Mouse (Mus musculus) MEL (cell line): ENCODE results near the gene Dnm1l. TPM values are rescaled to one million over a fixed set of nuclear protein-coding genes. Genes with fewer than 3 reads are reported as not detected.

Experiments
- DNase-seq: peaks from one replicate; pipeline ENCODE4 v3.0.0; 2011; ENCODE audit warnings: low read depth, low spot score
- H3K27ac ChIP-seq: 2 replicates; pipeline ENCODE4 v1.5.1; 2012; ENCODE audit warnings: low read depth, mild to moderate bottlenecking, control low read depth, low read length, moderate library complexity; ENCODE audit not compliant: control insufficient read depth
- H3K27me3 ChIP-seq, 2 experiments: fragments of 150-350 bp in 1 of 2; sonication (generic) in 1 of 2; 2 replicates each; pipeline ENCODE4 v1.6.1; 2012; ENCODE audit warnings: low read length in 2 of 2, mild to moderate bottlenecking in 2 of 2, improper control_type of control experiment in 1 of 2, moderate library complexity in 1 of 2; ENCODE audit not compliant: insufficient read depth in 2 of 2, control insufficient read depth in 1 of 2
- H3K36me3 ChIP-seq, 2 experiments: 2 replicates each; pipeline ENCODE4 v1.6.1; 2012 to 2014; ENCODE audit warnings: low read length in 2 of 2, improper control_type of control experiment in 1 of 2, inconsistent platforms in 1 of 2, mild to moderate bottlenecking in 1 of 2; ENCODE audit not compliant: insufficient read depth in 2 of 2, control insufficient read depth in 1 of 2
- H3K4me1 ChIP-seq, 2 experiments: fragments of 150-350 bp in 1 of 2; sonication (generic) in 1 of 2; 2 replicates each; pipeline ENCODE4 v1.6.1; 2012; ENCODE audit warnings: low read length in 2 of 2, improper control_type of control experiment in 1 of 2, mild to moderate bottlenecking in 1 of 2; ENCODE audit not compliant: insufficient read depth in 2 of 2, control insufficient read depth in 1 of 2
- H3K4me3 ChIP-seq, 2 experiments: fragments of 150-350 bp in 1 of 2; sonication (generic) in 1 of 2; 2 replicates each; pipeline ENCODE4 v1.5.1; 2012; ENCODE audit warnings: low read depth in 2 of 2, low read length in 2 of 2, mild to moderate bottlenecking in 2 of 2, moderate library complexity in 2 of 2, control low read depth in 1 of 2, improper control_type of control experiment in 1 of 2; ENCODE audit not compliant: control insufficient read depth in 1 of 2, insufficient read depth in 1 of 2
- H3K79me2 ChIP-seq: 2 replicates; pipeline ENCODE4 v1.6.1; 2012; ENCODE audit warnings: mild to moderate bottlenecking, low read length, moderate library complexity; ENCODE audit not compliant: control insufficient read depth, poor library complexity, insufficient read depth
- H3K9ac ChIP-seq: 2 replicates; pipeline ENCODE4 v1.6.1; 2012; ENCODE audit warnings: low read depth, mild to moderate bottlenecking, control low read depth, low read length, moderate library complexity; ENCODE audit not compliant: control insufficient read depth, poor library complexity, severe bottlenecking
- H3K9me3 ChIP-seq: fragments of 150-350 bp; sonication (generic); replicated peaks from 2 replicates; pipeline ENCODE4 v1.6.1; 2012; ENCODE audit warnings: mild to moderate bottlenecking, low read length, improper control_type of control experiment, moderate library complexity; ENCODE audit not compliant: insufficient read depth
- CHD1 ChIP-seq: IDR thresholded peaks from 2 replicates; pipeline ENCODE4 v1.6.1; 2012; ENCODE audit warnings: low read depth, mild to moderate bottlenecking, inconsistent platforms, low read length, improper control_type of control experiment
- CHD2 ChIP-seq: IDR thresholded peaks from 2 replicates; pipeline ENCODE4 v1.6.1; 2011; ENCODE audit warnings: low read length, improper control_type of control experiment
- ELF1 ChIP-seq: IDR thresholded peaks from 2 replicates; pipeline ENCODE4 v1.6.1; 2014; ENCODE audit warnings: low read depth, mild to moderate bottlenecking, inconsistent platforms, low read length, improper control_type of control experiment, moderate library complexity
- EP300 ChIP-seq, 2 experiments: IDR thresholded peaks; 2 replicates each; pipeline ENCODE4 v1.6.1; 2011; ENCODE audit warnings: improper control_type of control experiment in 2 of 2, low read length in 2 of 2, low read depth in 1 of 2, mild to moderate bottlenecking in 1 of 2
- HCFC1 ChIP-seq: IDR thresholded peaks from 2 replicates; pipeline ENCODE4 v1.6.1; 2012; ENCODE audit warnings: low read depth, mild to moderate bottlenecking, inconsistent platforms, low read length, improper control_type of control experiment, moderate library complexity
- KAT2A ChIP-seq: conservative IDR thresholded peaks from 2 replicates; pipeline ENCODE4 v1.6.1; 2012; ENCODE audit warnings: low read depth, low read length, improper control_type of control experiment, inconsistent platforms
- MEF2A ChIP-seq: IDR thresholded peaks from 2 replicates; pipeline ENCODE4 v1.6.1; 2014; ENCODE audit warnings: low read depth, mild to moderate bottlenecking, inconsistent platforms, low read length, improper control_type of control experiment; ENCODE audit not compliant: poor library complexity, insufficient replicate concordance, severe bottlenecking; ENCODE audit errors: extremely low read depth
- MXI1 ChIP-seq: IDR thresholded peaks from 2 replicates; pipeline ENCODE4 v1.6.1; 2011; ENCODE audit warnings: mild to moderate bottlenecking, low read depth, low read length, improper control_type of control experiment
- MYB ChIP-seq: IDR thresholded peaks from 2 replicates; pipeline ENCODE4 v1.6.1; 2011; ENCODE audit warnings: mild to moderate bottlenecking, low read depth, low read length, improper control_type of control experiment
- POLR2AphosphoS2 ChIP-seq: IDR thresholded peaks from 2 replicates; pipeline ENCODE4 v1.6.1; 2011; ENCODE audit warnings: low read length, improper control_type of control experiment
- POLR2AphosphoS5 ChIP-seq: IDR thresholded peaks from 2 replicates; pipeline ENCODE4 v1.6.1; 2012; ENCODE audit warnings: low read depth, borderline replicate concordance, mild to moderate bottlenecking, inconsistent platforms, low read length, moderate library complexity, mixed read lengths
- RAD21 ChIP-seq: IDR thresholded peaks from 2 replicates; pipeline ENCODE4 v1.6.1; 2011; ENCODE audit warnings: mild to moderate bottlenecking, low read depth, low read length, improper control_type of control experiment
- RCOR1 ChIP-seq: IDR thresholded peaks from 2 replicates; pipeline ENCODE4 v1.6.1; 2012; ENCODE audit warnings: low read depth, mild to moderate bottlenecking, inconsistent platforms, low read length, improper control_type of control experiment
- SIN3A ChIP-seq: IDR thresholded peaks from 2 replicates; pipeline ENCODE4 v1.6.1; 2012; ENCODE audit warnings: low read length, improper control_type of control experiment, inconsistent platforms
- SMC3 ChIP-seq: IDR thresholded peaks from 2 replicates; pipeline ENCODE4 v1.6.1; 2011; ENCODE audit warnings: low read depth, low read length, improper control_type of control experiment
- TAL1 ChIP-seq: IDR thresholded peaks from 2 replicates; pipeline ENCODE4 v1.6.1; 2012; ENCODE audit warnings: mild to moderate bottlenecking, inconsistent platforms, low read length, moderate library complexity, mixed read lengths
- USF1 ChIP-seq: IDR thresholded peaks from 2 replicates; pipeline ENCODE4 v1.6.1; 2014; ENCODE audit warnings: low read depth, mild to moderate bottlenecking, inconsistent platforms, low read length, improper control_type of control experiment, moderate library complexity
- USF2 ChIP-seq, 2 experiments: IDR thresholded peaks; 2 replicates each; pipeline ENCODE4 v1.6.1; 2011 to 2012; ENCODE audit warnings: improper control_type of control experiment in 2 of 2, low read length in 2 of 2, borderline replicate concordance in 1 of 2, inconsistent platforms in 1 of 2, low read depth in 1 of 2, mild to moderate bottlenecking in 1 of 2; ENCODE audit not compliant: insufficient read depth in 1 of 2
- ZC3H11A ChIP-seq: IDR thresholded peaks from 2 replicates; pipeline ENCODE4 v1.6.1; 2012; ENCODE audit warnings: low read depth, mild to moderate bottlenecking, inconsistent platforms, low read length, improper control_type of control experiment
- ZMIZ1 ChIP-seq: IDR thresholded peaks from 2 replicates; pipeline ENCODE4 v1.6.1; 2012; ENCODE audit warnings: low read depth, mild to moderate bottlenecking, inconsistent platforms, low read length, improper control_type of control experiment, moderate library complexity
- polyA plus RNA-seq, 2 experiments: library from polyadenylated mRNA; stranded (reverse) in 1 of 2; unstranded in 1 of 2; fragments of >175 nt in 1 of 2; fragments of >200 nt in 1 of 2; gene quantifications; 2 replicates each; pipeline versions ENCODE4 v1.2.1 to v1.2.4; 2012; ENCODE audit warnings: low replicate concordance in 2 of 2, low read depth in 1 of 2; ENCODE audit not compliant: insufficient read length in 2 of 2, insufficient read depth in 1 of 2, missing spikeins in 1 of 2
- total RNA-seq: library from RNA; depleted of rRNA; stranded (reverse); fragments of 300-350 nt; gene quantifications from 2 replicates; pipeline ENCODE4 v1.2.3, GENCODE M21; 2012; rRNA removed

The Dnm1l gene
- total and polyA plus RNA-seq, 3 experiments = 55.2 to 83.2 (median 62.3) TPM

- DNase-seq = no peak
- no peaks in the 10 kb centered on the region for H3K36me3 ChIP-seq
- TF ChIP-seq ZMIZ1 (no peak), ZC3H11A (no peak), TAL1 (no peak), USF1 (no peak), RAD21 (no peak), USF2 (IDR thresholded peaks at IDR 0.05; ENCODE audit: borderline replicate concordance in 1 of 2, insufficient read depth in 1 of 2, low read depth in 1 of 2, low read length in 2 of 2) (no peak), KAT2A (no peak), EP300 (IDR thresholded peaks at IDR 0.05; ENCODE audit: low read depth in 1 of 2, low read length in 2 of 2) (no peak), HCFC1 (no peak), MEF2A (no peak), POLR2AphosphoS5 (no peak), MXI1 (no peak), RCOR1 (no peak), MYB (no peak), CHD1 (no peak)
- H3K27ac ChIP-seq = no peak overlapping the region
- H3K27me3 ChIP-seq = peaks cover 0 to 2% of the 10 kb centered on the region in 2 experiments; a peak in 1 of 4 replicates
- no peaks in the 10 kb centered on the region for H3K4me1 ChIP-seq
- no peak overlapping the region for H3K4me3 ChIP-seq
- no peak overlapping the region for H3K9ac ChIP-seq
- no peaks in the 10 kb centered on the region for H3K9me3 ChIP-seq
- no peaks in the 10 kb centered on the region for H3K79me2 ChIP-seq
Measured at GRCm38 (mm10) chr16:16272978-16273377, 85.8 kb downstream of the Dnm1l start.

DNA sequence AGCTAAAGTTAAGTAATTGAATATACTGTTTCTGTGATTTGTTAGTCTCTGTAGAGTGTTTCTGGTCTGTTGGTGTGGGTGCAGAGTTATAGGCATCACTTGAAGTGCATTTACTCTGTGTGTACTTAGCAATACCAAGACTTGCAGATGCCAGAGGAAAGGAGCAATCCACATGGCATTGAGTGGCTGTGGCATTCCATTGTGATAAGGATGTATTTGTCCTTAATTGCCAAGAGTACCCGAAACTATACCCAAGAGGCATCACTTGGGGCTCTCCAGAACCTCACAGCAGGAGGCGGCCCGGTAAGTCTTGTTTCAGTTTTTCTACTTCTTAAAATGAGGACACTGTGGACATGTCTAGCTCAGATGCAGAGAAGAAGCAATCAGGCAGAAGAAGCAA, 96.3 kb downstream of the Dnm1l start:
- H3K9me3 ChIP-seq = no peaks in the 10 kb centered on the region
- TF ChIP-seq SMC3 (no peak), RAD21 (no peak), USF2 (IDR thresholded peaks at IDR 0.05; ENCODE audit: borderline replicate concordance in 1 of 2, insufficient read depth in 1 of 2, low read depth in 1 of 2, low read length in 2 of 2) (no peak), POLR2AphosphoS2 (no peak), SIN3A (no peak), ELF1 (no peak), CHD2 (no peak)
- TF ChIP-seq, all 39 proteins: peak for 0
- Histone ChIP-seq H3K4me3 (no peak overlapping the region), H3K4me1 (peaks cover 0 to 4% of the 10 kb centered on the region in 2 experiments; a peak in 2 of 4 replicates), H3K27ac (no peak overlapping the region), H3K9ac (no peak overlapping the region), H3K36me3 (peaks cover 0 to 10% of the 10 kb centered on the region in 2 experiments; a peak in 2 of 4 replicates), H3K79me2 (no peaks in the 10 kb centered on the region), H3K27me3 (no peaks in the 10 kb centered on the region; a peak in 1 of 4 replicates)
- no peak for DNase-seq

Other genes with a start within 250 kb of the Dnm1l start
- 0.54 and 0.72 TPM in 2 replicates for gene Pkp2, start 145.6 kb downstream of the Dnm1l start, total RNA-seq
- gene Pkp2, start 145.6 kb downstream of the Dnm1l start, polyA plus RNA-seq = 1 to 10 TPM in 1 of 2 experiments, not detected in 1; 2.2 TPM
- gene Yars2, start 56.0 kb downstream of the Dnm1l start, total RNA-seq = 46.9 and 48.2 TPM in 2 replicates
- 10 to 100 TPM in 1 of 2 experiments, not detected in 1; 49.2 TPM for gene Yars2, start 56.0 kb downstream of the Dnm1l start, polyA plus RNA-seq
- 10.0 and 20.9 TPM in 2 replicates for gene Fgd4, start 241.6 kb upstream of the Dnm1l start, total RNA-seq
- gene Fgd4, start 241.6 kb upstream of the Dnm1l start, polyA plus RNA-seq = under 1 TPM in 1 of 2 experiments, not detected in 1; 0.03 TPM